Mouse (Mus musculus) limb, embryonic 14.5 days (tissue): ENCODE results near the gene Zfp78. TPM values are rescaled to one million over a fixed set of nuclear protein-coding genes. Genes with fewer than 3 reads are reported as not detected.
"Not testable (repeated sequence)": the region's sequence is repeated elsewhere in the genome, so short reads cannot be mapped to it uniquely, and the experiment has no call there.

Source experiments
- ATAC-seq: fragments of 200-750 bp; cut with Nextera tagmentation; 2 replicates; pipeline ENCODE4 v1.8.0; 2017; ENCODE audit warnings: low read depth, moderate number of reproducible peaks, moderate TSS enrichment; ENCODE audit not compliant: low FRiP score
- DNase-seq: peaks from one replicate; pipeline ENCODE4 v3.0.0-alpha.2; 2015; ENCODE audit warnings: low spot score
- H3K27ac ChIP-seq: fragments of 300-500 bp; sonication (generic); replicated peaks from 2 replicates; pipeline ENCODE4 v1.5.1; 2014; ENCODE audit warnings: low read depth, mild to moderate bottlenecking, low read length, moderate library complexity, mixed read lengths
- H3K27me3 ChIP-seq: fragments of 300-500 bp; sonication (generic); 2 replicates; pipeline ENCODE4 v1.6.1; 2014; ENCODE audit warnings: low read length, mixed read lengths; ENCODE audit not compliant: control insufficient read depth, insufficient read depth
- H3K36me3 ChIP-seq: fragments of 300-500 bp; sonication (generic); 2 replicates; pipeline ENCODE4 v1.6.1; 2014; ENCODE audit warnings: mild to moderate bottlenecking, low read length, moderate library complexity, mixed read lengths; ENCODE audit not compliant: control insufficient read depth, insufficient read depth
- H3K4me1 ChIP-seq: fragments of 300-500 bp; sonication (generic); 2 replicates; pipeline ENCODE4 v1.6.1; 2014; ENCODE audit warnings: antibody characterized with exemption, low read length, mixed read lengths; ENCODE audit not compliant: control insufficient read depth, insufficient read depth
- H3K4me2 ChIP-seq: fragments of 300-500 bp; sonication (generic); replicated peaks from 2 replicates; pipeline ENCODE4 v1.6.1; 2014; ENCODE audit warnings: low read depth, mild to moderate bottlenecking, low read length, moderate library complexity; ENCODE audit not compliant: severe bottlenecking
- H3K4me3 ChIP-seq: fragments of 300-500 bp; sonication (generic); replicated peaks from 2 replicates; pipeline ENCODE4 v1.5.1; 2014; ENCODE audit warnings: low read length
- H3K9ac ChIP-seq: fragments of 300-500 bp; sonication (generic); 2 replicates; pipeline ENCODE4 v1.6.1; 2014; ENCODE audit warnings: mild to moderate bottlenecking, low read depth, low read length, moderate library complexity; ENCODE audit not compliant: severe bottlenecking
- H3K9me3 ChIP-seq: fragments of 300-500 bp; sonication (generic); 2 replicates; pipeline ENCODE4 v1.6.1; 2016; ENCODE audit warnings: low read length; ENCODE audit not compliant: control insufficient read depth
- POLR2A ChIP-seq: fragments of 200-500 bp; IDR thresholded peaks from 2 replicates; pipeline ENCODE4 v1.8.0; 2012; ENCODE audit warnings: inconsistent platforms, mild to moderate bottlenecking, moderate library complexity, borderline replicate concordance; ENCODE audit not compliant: insufficient read depth, insufficient read length; ENCODE audit errors: extremely low read depth
- WGBS: fragments of 180-500 bp; shearing (Covaris S2); extraction: QIAGEN DNeasy Blood & Tissue Kit; methylation state at CpG from one replicate; pipeline ENCODE4 v1.1.7; 2014; 5-methylcytosine and 5-hydroxymethylcytosine counted together
- polyA plus RNA-seq, 2 experiments: library from polyadenylated mRNA; depleted of rRNA in 1 of 2; stranded (reverse) in 1 of 2; unstranded in 1 of 2; fragments of >200 nt; fragmentation: Nextera tagmentation in 1 of 2; extraction: Ambion mirVana in 1 of 2; gene quantifications; 2 replicates each; pipeline versions ENCODE4 v1.2.1 to v1.2.3; 2012 to 2014

Gene Zfp78
- polyA plus RNA-seq, 2 experiments, result 2.1 to 2.8 TPM

GRCm38 (mm10) chr7:6362268-6363046 is 623 bp upstream of the Zfp78 start:
- TF ChIP-seq POLR2A, result no peak
- ATAC-seq (peak; percentile 94), DNase-seq (peak; percentile 98)
- H3K27me3 ChIP-seq, result no peaks in the 10 kb centered on the region
- peak overlapping the region; percentile 48 for H3K4me3 ChIP-seq
- peak overlapping the region; percentile 78 for H3K27ac ChIP-seq
- H3K9ac ChIP-seq, result peak overlapping the region; percentile 49
- peak overlapping the region; percentile 73 for H3K4me2 ChIP-seq
- no peaks in the 10 kb centered on the region for H3K36me3 ChIP-seq
- peaks cover 12% of the 10 kb centered on the region for H3K4me1 ChIP-seq
- under 1% methylated on average over 38 of the region's 38 CpGs for WGBS
- no peaks in the 10 kb centered on the region for H3K9me3 ChIP-seq

GRCm38 (mm10) chr7:6364761-6365160 is 1.7 kb downstream of the Zfp78 start:
- no peak overlapping the region for H3K9ac ChIP-seq
- no peaks in the 10 kb centered on the region for H3K36me3 ChIP-seq
- 67% methylated on average over 1 of the region's 1 CpGs for WGBS
- no peak overlapping the region for H3K4me2 ChIP-seq
- H3K9me3 ChIP-seq, result no peaks in the 10 kb centered on the region
- H3K27ac ChIP-seq, result no peak overlapping the region
- TF ChIP-seq POLR2A, result no peak
- peaks cover 12% of the 10 kb centered on the region for H3K4me1 ChIP-seq
- no peaks in the 10 kb centered on the region for H3K27me3 ChIP-seq
- no peak for DNase-seq
- no peak for ATAC-seq
- no peak overlapping the region for H3K4me3 ChIP-seq

GRCm38 (mm10) chr7:6367185-6367584 is 4.1 kb downstream of the Zfp78 start:
- Histone ChIP-seq H3K9ac (no peak overlapping the region), H3K27me3 (no peaks in the 10 kb centered on the region), H3K4me2 (no peak overlapping the region), H3K4me1 (peaks cover 6% of the 10 kb centered on the region), H3K4me3 (no peak overlapping the region), H3K36me3 (no peaks in the 10 kb centered on the region), H3K9me3 (no peaks in the 10 kb centered on the region), H3K27ac (no peak overlapping the region)
- WGBS, result 93% methylated on average over 5 of the region's 5 CpGs
- ATAC-seq, result no peak
- no peak for DNase-seq
- TF ChIP-seq POLR2A, result no peak

GRCm38 (mm10) chr7:6368146-6368545 is 5.1 kb downstream of the Zfp78 start:
- not testable (repeated sequence) for H3K27me3 ChIP-seq, H3K4me1 ChIP-seq, H3K4me3 ChIP-seq, DNase-seq, H3K36me3 ChIP-seq, H3K9me3 ChIP-seq, H3K27ac ChIP-seq, H3K4me2 ChIP-seq, ATAC-seq, H3K9ac ChIP-seq
- 79% methylated on average over 5 of the region's 5 CpGs for WGBS

- H3K27me3 ChIP-seq, result no peaks in the 10 kb centered on the region
- H3K4me3 ChIP-seq, result no peak overlapping the region
- no peak overlapping the region for H3K4me2 ChIP-seq
- H3K9me3 ChIP-seq, result no peaks in the 10 kb centered on the region
- no peak for DNase-seq
- no peaks in the 10 kb centered on the region for H3K36me3 ChIP-seq
- ATAC-seq, result no peak
- no peak overlapping the region for H3K27ac ChIP-seq
- no peak overlapping the region for H3K9ac ChIP-seq
- TF ChIP-seq POLR2A, result no peak
- 84% methylated on average over 3 of the region's 3 CpGs for WGBS
- no peaks in the 10 kb centered on the region for H3K4me1 ChIP-seq
Observed at GRCm38 (mm10) chr7:6369460-6369859, 6.4 kb downstream of the Zfp78 start.

GRCm38 (mm10) chr7:6372993-6373392 is 9.9 kb downstream of the Zfp78 start:
- Histone ChIP-seq H3K9ac (no peak overlapping the region), H3K36me3 (no peaks in the 10 kb centered on the region), H3K4me3 (no peak overlapping the region), H3K27ac (no peak overlapping the region), H3K9me3 (no peaks in the 10 kb centered on the region), H3K4me1 (no peaks in the 10 kb centered on the region), H3K4me2 (no peak overlapping the region), H3K27me3 (no peaks in the 10 kb centered on the region)
- ATAC-seq, result no peak
- 90% methylated on average over 3 of the region's 3 CpGs for WGBS
- TF ChIP-seq POLR2A, result no peak
- DNase-seq, result no peak
